Mouse (Mus musculus): ENCODE measurements at regions not wholly inside any gene's neighbourhood (a gene's known extent, or its start where the extent isn't known, plus 50 kb on each side); places are given as distances from the start of the nearest gene placed in this dataset.

- no peak for DNase-seq
Observed at GRCm38 (mm10) chr3:9200156-9200555, 409.7 kb downstream of the Zfp704 start.

GRCm38 (mm10) chr3:9198652-9199332 is 411.1 kb downstream of the Zfp704 start:
- DNase-seq: no peak

GRCm38 (mm10) chr3:9195781-9196180 is 414.1 kb downstream of the Zfp704 start:
- no peak for DNase-seq

GRCm38 (mm10) chr3:9189366-9190287 is 420.3 kb downstream of the Zfp704 start:
- DNase-seq: no peak

- DNase-seq: no peak
Observed at GRCm38 (mm10) chr3:9186364-9187120, 423.3 kb downstream of the Zfp704 start.

DNA sequence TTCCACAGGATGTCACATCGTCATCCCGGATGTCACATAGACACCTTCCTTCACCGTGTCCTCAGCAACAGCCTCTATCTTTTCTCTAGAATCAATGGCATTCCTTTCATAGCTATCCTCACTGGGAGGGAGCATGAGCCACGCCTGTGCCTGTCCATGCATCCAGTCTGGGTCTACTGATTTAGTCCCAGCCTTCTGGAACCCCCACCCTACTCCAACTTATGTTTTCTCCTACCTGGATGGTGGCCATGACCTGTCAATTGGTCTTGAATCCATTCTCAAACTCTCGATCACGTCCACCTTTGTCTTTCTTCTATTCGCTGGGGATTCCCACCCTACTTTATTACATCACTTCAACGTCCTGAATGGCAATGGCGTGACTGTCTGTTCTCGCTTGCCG is 428.3 kb downstream of the Zfp704 start:
- no peak for DNase-seq

DNA sequence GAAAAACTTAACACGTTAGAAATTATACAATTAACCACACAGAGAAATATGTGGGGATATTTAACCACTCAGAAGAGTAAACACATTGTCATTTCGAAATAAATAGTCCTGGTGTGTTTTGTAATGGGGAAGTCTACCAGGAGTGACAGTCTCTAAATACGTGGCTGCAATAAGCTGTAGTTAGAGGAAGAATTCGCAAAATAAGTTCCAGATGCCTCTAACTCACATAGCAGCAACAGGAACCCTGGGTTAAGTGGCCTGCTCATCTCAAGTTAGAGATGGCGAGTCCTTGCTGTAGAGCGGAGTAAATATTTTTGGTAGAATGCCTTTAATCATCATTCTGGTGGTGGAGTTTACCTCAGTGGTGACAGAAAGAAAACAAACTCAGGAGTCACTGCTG is 430.2 kb downstream of the Zfp704 start:
- DNase-seq: no peak

GRCm38 (mm10) chr3:9174517-9174832 is 435.4 kb downstream of the Zfp704 start:
- no peak for DNase-seq

- peak; percentile 88 for DNase-seq
Observed at GRCm38 (mm10) chr3:9173643-9174516, 436.0 kb downstream of the Zfp704 start.

DNA sequence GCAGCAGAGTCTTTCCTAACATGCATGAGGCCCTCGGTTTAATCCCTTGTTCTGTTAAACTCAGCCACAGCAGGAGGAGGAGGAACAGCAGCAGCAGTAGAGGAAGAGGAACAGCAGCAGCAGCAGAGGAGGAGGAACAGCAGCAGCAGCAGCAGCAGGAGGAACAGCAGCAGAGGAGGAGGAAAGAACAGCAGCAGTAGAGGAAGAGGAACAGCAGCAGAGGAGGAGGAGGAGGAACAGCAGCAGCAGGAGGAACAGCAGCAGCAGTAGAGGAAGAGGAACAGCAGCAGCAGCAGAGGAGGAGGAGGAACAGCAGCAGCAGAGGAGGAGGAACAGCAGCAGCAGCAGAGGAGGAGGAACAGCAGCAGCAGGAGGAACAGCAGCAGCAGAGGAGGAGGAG is 437.9 kb downstream of the Zfp704 start:
- DNase-seq: no peak

DNA sequence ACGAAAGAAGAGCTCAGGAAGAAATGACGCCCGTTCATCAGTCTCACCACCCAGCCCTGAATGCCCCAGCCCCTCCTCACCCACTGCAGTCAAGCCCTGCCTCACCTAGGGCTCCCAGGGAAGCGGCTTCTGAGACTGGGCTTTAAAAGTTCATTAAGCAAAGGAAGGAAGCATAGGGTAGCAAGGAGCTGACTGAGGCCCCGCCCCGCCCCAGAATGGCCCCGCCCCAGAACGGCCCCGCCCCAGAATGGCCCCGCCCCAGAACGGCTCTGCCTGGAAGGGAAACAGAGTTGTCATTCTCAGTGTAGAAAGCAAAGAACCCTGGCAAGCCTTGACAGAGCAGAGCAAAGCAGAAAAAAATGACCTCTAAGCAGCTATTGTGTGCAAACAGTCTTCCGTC is 440.9 kb downstream of the Zfp704 start:
- no peak for DNase-seq

GRCm38 (mm10) chr3:9159073-9159472 is 450.8 kb downstream of the Zfp704 start:
- DNase-seq: no peak

DNA sequence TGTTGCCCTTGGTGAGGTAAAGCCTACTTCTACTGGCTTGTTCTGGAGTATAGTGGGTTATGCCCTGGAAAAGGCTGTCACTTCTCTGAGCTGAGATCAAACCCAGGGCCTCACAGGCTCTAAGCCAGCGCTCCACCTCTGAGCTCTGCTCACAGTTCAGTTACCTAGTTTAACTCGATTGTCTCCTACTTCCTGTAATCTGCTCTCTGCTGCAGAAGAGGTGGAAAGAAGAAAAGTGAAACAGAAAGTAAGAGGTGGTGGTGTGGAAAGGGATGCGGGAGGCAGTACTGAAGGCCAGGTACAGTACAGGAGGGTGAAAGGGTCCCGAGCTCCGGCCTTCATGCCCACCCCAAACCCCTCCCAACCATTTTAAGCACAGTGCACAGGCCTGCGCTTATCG is 455.7 kb downstream of the Zfp704 start:
- no peak for DNase-seq

DNA sequence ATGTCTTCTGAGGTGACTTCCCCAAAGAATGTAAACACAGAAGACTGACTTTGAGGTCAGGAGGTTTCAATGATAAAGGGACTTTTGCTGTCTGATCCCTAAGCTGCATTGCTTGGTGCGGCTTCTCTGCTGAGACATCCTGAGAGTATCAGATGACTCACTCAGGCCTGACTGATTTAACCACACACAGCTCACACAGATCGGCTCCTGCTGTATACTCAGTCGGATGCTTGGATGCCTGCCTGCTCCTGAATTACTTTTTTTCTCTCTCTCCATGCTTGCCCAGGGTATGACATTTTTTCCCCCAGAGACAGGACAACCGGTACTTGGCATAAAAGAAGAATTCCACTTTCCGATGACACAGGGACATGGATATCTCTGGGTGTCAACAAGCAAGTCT is 456.2 kb downstream of the Zfp704 start:
- no peak for DNase-seq

- no peak for DNase-seq
Observed at GRCm38 (mm10) chr3:9152256-9152655, 457.6 kb downstream of the Zfp704 start.

DNA sequence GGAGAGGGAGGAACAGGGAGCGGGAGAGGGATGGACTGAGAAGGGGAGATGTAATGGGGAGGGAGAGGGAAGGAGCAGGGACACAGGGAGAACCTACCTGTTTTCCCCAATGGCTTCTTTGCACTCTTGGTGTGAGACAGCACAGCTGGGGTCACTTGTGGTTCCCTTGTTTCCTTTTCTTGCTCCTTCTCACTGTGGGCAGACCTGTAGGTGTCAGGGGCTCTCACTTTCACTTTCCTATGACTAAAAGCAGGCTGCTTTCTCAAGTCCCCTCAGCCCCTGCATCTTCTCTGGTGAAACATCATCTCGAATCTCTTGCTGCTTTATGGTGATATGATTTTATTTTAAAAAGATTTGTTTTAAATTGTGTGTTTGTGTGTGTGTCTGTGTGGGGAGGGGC is 458.3 kb downstream of the Zfp704 start:
- no peak for DNase-seq

- DNase-seq: no peak
Observed at GRCm38 (mm10) chr3:9148605-9149004, 461.3 kb downstream of the Zfp704 start.

DNA sequence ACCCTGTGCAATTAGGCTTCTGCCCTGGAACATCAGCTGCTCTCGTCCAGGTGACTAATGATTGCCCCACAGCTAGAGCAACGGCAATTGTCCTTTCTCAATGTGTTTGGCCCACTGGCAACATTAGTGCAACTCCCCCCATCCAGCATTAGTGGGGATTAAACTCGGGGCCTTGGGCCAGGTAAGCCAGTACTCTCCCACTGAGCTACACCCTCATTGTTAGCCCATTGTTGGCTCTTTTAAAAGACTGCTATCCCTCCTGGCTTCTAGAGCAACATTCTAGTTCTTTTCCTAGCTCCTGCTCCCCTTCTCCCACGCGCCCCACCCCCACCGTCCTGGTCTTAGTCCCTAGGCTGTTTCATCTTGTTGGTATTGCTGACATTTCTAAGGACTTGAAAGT is 463.4 kb downstream of the Zfp704 start:
- no peak for DNase-seq

DNA sequence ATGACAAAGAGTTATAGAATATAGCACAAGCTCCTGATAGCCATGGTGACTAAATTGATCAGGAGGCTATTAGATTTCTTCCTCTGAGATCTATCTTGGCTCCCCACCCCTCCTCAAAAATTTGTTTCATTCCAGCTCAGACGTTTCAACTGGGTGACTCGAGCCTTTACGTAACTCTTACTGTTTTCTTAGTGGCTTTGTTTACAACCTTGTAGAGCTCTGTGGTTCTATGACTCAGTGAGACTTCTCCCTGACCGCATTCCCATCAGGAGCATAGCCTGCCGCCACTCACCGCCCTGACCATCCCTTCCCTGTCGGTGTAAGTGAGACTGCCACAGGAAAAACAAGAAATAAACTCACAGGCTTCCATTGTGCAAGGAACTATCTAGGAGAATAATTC is 464.3 kb downstream of the Zfp704 start:
- no peak for DNase-seq

DNA sequence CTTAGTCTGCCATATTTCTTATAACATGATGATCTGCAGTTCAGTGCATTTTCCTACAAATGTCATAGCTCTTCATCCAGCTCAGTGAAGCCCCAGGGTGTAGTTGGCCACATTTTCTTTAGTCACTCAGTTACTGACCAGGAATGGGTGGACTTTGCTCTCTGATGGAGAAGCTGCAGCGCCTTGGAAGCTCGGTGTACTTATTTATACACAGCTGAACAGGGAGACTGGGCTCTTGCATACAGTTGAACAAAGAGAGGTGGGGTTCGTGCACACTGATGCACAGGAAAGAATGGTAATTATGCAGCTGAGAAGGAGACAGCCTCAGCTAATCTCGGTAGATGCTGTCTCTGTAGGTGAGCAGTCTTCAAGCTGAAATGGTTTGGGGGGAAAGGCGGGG is 468.0 kb downstream of the Zfp704 start:
- no peak for DNase-seq

DNA sequence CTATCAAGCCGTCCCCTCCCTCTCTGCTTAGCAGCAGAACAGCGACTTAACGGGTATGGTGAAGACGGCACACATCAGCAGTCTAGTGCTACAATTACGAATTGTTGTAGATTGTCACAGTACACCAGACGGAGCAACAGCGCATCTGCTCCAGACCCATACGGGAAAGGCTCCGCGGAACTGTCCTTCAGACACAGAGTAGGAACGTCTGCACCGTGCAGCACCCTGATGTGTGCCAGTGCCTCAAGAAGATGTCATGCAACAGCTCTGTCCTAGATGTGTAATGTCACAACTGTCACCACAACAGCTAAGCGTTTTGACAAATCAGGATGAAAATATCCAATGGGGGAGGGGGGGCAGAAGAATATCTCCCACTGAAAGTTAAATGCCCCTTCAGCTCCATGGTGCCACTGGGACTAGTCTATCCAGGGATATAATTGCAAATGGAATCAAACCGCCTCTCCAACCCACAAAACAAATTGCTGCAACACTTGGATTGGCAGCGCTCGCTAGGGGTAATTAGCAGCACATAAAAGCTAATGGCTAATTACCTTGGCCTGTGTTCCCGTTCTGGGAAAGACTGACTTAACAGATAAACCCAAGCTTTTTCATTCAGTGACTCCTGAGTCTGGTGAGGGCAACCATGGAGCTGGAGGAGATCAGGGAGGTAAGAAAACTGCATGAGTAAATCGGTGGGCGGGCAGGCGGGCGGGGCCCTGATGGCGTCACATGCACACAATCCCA is 472.6 kb downstream of the Zfp704 start:
- peak; percentile 27 for DNase-seq

- no peak for DNase-seq
Observed at GRCm38 (mm10) chr3:9133991-9134390, 475.9 kb downstream of the Zfp704 start.

Measured in retina, postnatal 1 day (tissue).